Mouse (Mus musculus) heart, adult 2 months (tissue): ENCODE measurements around the gene Rpl6. TPM values are rescaled to one million over a fixed set of nuclear protein-coding genes. Genes with fewer than 3 reads are reported as not detected.

Experiments
- DNase-seq, 2 experiments: peaks; one replicate each; pipeline ENCODE4 v3.0.0; 2021
- H3K27ac ChIP-seq: fragments of 200-600 bp; 2 replicates; pipeline ENCODE4 v1.8.1; 2022
- H3K27me3 ChIP-seq: fragments of 200-500 bp; 2 replicates; pipeline ENCODE4 v1.6.1; 2012; ENCODE audit warnings: mild to moderate bottlenecking, low read length, inconsistent platforms, mixed read lengths; ENCODE audit not compliant: control insufficient read depth, insufficient read depth
- H3K36me3 ChIP-seq: fragments of 200-500 bp; 2 replicates; pipeline ENCODE4 v1.6.1; 2012; ENCODE audit warnings: low read length, inconsistent platforms; ENCODE audit not compliant: control insufficient read depth, insufficient read depth
- H3K4me1 ChIP-seq: fragments of 200-500 bp; 2 replicates; pipeline ENCODE4 v1.6.1; 2011; ENCODE audit warnings: low read length; ENCODE audit not compliant: control insufficient read depth, insufficient read depth
- H3K4me3 ChIP-seq: fragments of 200-600 bp; 2 replicates; pipeline ENCODE4 v1.8.1; 2022
- H3K79me2 ChIP-seq: fragments of 200-500 bp; replicated peaks from 2 replicates; pipeline ENCODE4 v1.6.1; 2012; ENCODE audit warnings: mild to moderate bottlenecking, inconsistent platforms, low read length, moderate library complexity, mixed read lengths; ENCODE audit not compliant: control insufficient read depth, insufficient read depth
- H3K9ac ChIP-seq: fragments of 200-500 bp; 2 replicates; pipeline ENCODE4 v1.6.1; 2012; ENCODE audit warnings: low read depth, mild to moderate bottlenecking, control low read depth, inconsistent platforms, low read length, mixed read lengths
- CTCF ChIP-seq: fragments of 200-600 bp; IDR thresholded peaks from 2 replicates; pipeline ENCODE4 v1.8.1; 2022; ENCODE audit warnings: antibody characterized with exemption, mild to moderate bottlenecking, moderate library complexity
- EP300 ChIP-seq: fragments of 200-500 bp; IDR thresholded peaks from 2 replicates; pipeline ENCODE4 v1.6.1; 2011; ENCODE audit warnings: low read depth, low read length, control low read depth; ENCODE audit not compliant: insufficient read depth
- POLR2A ChIP-seq: fragments of 200-500 bp; IDR thresholded peaks from 2 replicates; pipeline ENCODE4 v1.6.1; 2011; ENCODE audit warnings: mild to moderate bottlenecking, low read depth, low read length, control low read depth; ENCODE audit not compliant: insufficient read depth
- whole genome bisulfite sequencing: fragments of 180-500 bp; shearing (Covaris S2); methylation state at CpG from one replicate; pipeline ENCODE4 v1.1.7; 2018; 5-methylcytosine and 5-hydroxymethylcytosine counted together
- intact Hi-C: fragments of 180-260 bp; cut with DNase I; formaldehyde crosslinking; loops from one replicate; pipeline ENCODE4 v1.15.1; 2025
- polyA plus RNA-seq: library from polyadenylated mRNA; depleted of rRNA; stranded (reverse); fragments of >200 nt; gene quantifications from 2 replicates; pipeline ENCODE4 v1.2.3, GENCODE M21; 2012
- total RNA-seq, 2 experiments: library from RNA; stranded (reverse); gene quantifications; 2 replicates each; pipeline ENCODE4 v1.2.3; 2021

Rpl6 gene
- total and polyA plus RNA-seq, 3 experiments: 168 to 571 (median 482) TPM

DNA sequence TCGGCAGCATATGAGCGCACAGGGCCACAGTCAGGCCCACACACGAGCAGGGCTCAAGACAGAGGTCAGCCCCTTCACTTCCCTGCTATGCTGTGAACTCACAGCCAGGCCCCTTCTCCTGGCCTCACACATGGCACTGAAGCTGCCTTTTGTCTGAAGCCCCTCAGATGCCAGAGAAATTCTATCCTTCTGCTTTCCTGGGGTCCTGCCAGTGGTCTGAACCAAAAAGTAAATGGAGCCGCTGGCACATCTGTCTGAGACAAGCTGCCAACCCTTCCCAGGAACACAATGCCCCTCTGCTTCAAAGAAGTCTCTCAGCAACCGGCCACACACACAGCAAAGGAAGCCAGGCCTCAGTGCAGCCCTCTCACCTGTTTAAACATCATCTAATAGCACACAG is 42.0 kb upstream of the Rpl6 start:
- H3K27me3 ChIP-seq: no peaks in the 10 kb centered on the region
- H3K4me3 ChIP-seq: no peak overlapping the region
- no peaks in the 10 kb centered on the region; the same call in 1 of the 2 replicates for H3K4me1 ChIP-seq
- H3K36me3 ChIP-seq: no peaks in the 10 kb centered on the region
- no peak for TF ChIP-seq EP300
- intact Hi-C loops: no loop called here
- 83% methylated on average over 5 of the region's 5 CpGs for WGBS
- no peak for DNase-seq
- H3K79me2 ChIP-seq: no peaks in the 10 kb centered on the region
- no peak overlapping the region for H3K9ac ChIP-seq
- no peak overlapping the region for H3K27ac ChIP-seq

DNA sequence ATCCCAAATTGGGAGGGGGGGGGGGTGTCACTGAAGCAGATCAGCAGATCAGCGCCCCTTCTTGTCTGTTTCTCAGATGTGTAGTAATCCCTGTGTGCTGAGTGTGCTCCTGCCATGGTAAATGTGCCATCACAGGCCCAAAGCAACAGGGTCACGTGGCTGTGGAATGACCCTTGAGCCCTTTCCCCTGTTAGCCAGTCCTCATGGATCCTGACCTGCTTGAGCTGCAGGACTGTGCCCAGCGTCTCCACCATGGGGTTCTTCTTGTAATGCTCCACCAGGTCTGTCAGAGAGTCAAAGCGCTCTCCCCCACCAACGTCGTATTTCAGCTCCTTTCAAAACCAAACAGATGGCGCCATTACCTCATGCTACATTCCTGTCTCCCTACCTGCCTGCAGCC is 41.4 kb upstream of the Rpl6 start:
- 90% methylated on average over 7 of the region's 7 CpGs for WGBS
- intact Hi-C loops: no loop called here
- Histone ChIP-seq H3K27ac (no peak overlapping the region), H3K36me3 (no peaks in the 10 kb centered on the region), H3K79me2 (no peaks in the 10 kb centered on the region), H3K9ac (no peak overlapping the region), H3K4me3 (no peak overlapping the region), H3K4me1 (no peaks in the 10 kb centered on the region; the same call in 1 of the 2 replicates), H3K27me3 (no peaks in the 10 kb centered on the region)
- DNase-seq: no peak
- TF ChIP-seq CTCF (no peak), POLR2A (no peak)

- H3K79me2 ChIP-seq: peaks cover 3% of the 10 kb centered on the region
- H3K9ac ChIP-seq: no peak overlapping the region
- intact Hi-C loops: no loop called here
- H3K4me1 ChIP-seq: no peaks in the 10 kb centered on the region; the same call in 1 of the 2 replicates
- 96% methylated on average over 6 of the region's 6 CpGs for WGBS
- H3K27ac ChIP-seq: no peak overlapping the region
- DNase-seq: no peak
- no peak for TF ChIP-seq CTCF
- no peaks in the 10 kb centered on the region for H3K27me3 ChIP-seq
- H3K36me3 ChIP-seq: peaks cover 3% of the 10 kb centered on the region
- no peak overlapping the region for H3K4me3 ChIP-seq
Measured at GRCm38 (mm10) chr5:121166884-121167283, 37.4 kb upstream of the Rpl6 start.

DNA sequence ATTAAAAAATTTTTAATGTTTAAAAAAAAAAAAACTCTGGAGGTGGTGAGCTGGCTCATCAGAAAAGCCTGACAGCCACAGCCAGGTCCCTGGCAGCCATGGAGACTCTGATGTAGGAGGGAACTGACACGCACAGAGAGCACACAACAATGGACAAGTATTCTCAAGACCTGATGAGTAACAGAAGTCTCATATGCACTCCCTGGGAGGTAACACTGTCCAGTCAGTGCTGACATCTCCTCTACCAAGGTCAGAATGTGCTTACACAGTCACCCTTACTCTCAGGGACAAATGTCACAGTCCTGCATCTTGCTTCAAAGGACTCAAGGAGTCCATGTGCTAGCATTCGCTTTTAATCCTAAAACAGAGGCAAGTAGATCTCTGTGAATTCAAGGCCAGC is 34.7 kb upstream of the Rpl6 start:
- Histone ChIP-seq H3K36me3 (peaks cover 3% of the 10 kb centered on the region), H3K9ac (no peak overlapping the region), H3K4me3 (no peak overlapping the region), H3K4me1 (peaks cover 1% of the 10 kb centered on the region), H3K27me3 (no peaks in the 10 kb centered on the region), H3K79me2 (peaks cover 9% of the 10 kb centered on the region), H3K27ac (no peak overlapping the region)
- 73% methylated on average over 2 of the region's 2 CpGs for WGBS
- TF ChIP-seq POLR2A (no peak), EP300 (no peak), CTCF (no peak)
- intact Hi-C loops: no loop called here
- DNase-seq: no peak

- WGBS: 75% methylated on average over 4 of the region's 4 CpGs
- intact Hi-C loops: no loop called here
- no peak overlapping the region for H3K27ac ChIP-seq
Measured at GRCm38 (mm10) chr5:121172835-121173234, 31.4 kb upstream of the Rpl6 start.

DNA sequence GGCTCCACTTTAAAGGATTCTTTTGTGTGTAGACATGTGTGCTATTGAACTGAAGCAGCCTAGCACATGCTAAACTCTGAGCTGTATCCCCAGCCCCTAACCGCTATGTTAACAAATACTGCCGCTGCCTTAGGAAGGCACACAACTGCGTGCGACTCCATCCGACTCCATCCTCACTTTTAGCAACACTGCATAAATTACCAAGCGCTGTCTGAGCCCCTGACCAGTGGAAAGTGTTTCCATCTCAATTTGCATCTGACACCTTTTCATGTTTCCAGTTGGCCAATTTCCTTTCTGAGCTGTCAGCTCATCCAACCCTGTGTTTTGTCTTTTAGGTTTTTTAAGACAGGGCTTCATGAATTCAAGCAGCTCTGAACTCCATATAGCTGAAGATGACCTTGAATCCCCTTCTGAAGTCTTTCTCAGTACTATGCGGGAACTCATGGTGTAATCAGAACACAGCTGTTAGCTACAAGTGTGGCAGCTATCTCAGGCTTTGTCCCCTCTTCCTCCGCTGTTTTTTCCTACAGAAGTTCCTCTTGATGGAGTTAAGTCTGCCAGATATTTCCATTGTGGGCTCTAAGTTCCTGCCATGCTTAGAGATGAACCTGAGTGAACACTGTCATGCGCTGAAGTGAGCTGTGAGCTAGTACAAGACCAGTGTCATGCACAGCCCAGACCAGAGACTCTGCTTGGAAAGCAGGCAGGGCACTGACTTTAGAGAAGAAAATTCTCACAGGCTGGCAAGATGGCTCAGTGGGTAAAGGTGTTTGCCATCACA is 25.0 kb upstream of the Rpl6 start:
- Histone ChIP-seq H3K4me1 (peaks cover 9% of the 10 kb centered on the region), H3K27ac (no peak overlapping the region), H3K79me2 (peaks cover 17% of the 10 kb centered on the region), H3K9ac (no peak overlapping the region), H3K4me3 (no peak overlapping the region), H3K36me3 (peaks cover 3% of the 10 kb centered on the region), H3K27me3 (no peaks in the 10 kb centered on the region)
- no peak for TF ChIP-seq EP300
- no peak for TF ChIP-seq POLR2A
- no peak for DNase-seq
- intact Hi-C loops: no loop called here
- 54% methylated on average over 9 of the region's 9 CpGs for WGBS

More at GRCm38 (mm10) chr5:121172835-121173234, 31.4 kb upstream of the Rpl6 start:
- no peaks in the 10 kb centered on the region for H3K27me3 ChIP-seq
- peaks cover 3% of the 10 kb centered on the region for H3K36me3 ChIP-seq
- no peak overlapping the region for H3K4me3 ChIP-seq
- no peak for DNase-seq
- peaks cover 12% of the 10 kb centered on the region for H3K79me2 ChIP-seq
- peaks cover 3% of the 10 kb centered on the region for H3K4me1 ChIP-seq
- no peak overlapping the region for H3K9ac ChIP-seq
- TF ChIP-seq EP300: no peak
- TF ChIP-seq CTCF: peak; percentile 57
